ENCODE assay signal across 11 mouse cellular contexts in genomic region chr2:90583628-90584131, GRCm38 (mm10). TPM values are rescaled to one million over a fixed set of nuclear protein-coding genes. Genes with fewer than 3 reads are reported as not detected.
DNase-seq lines count a peak whose midpoint lies in the region; ATAC-seq and TF ChIP-seq lines count a peak whose summit lies in the region.
"Had no signal": no experiment of that assay in that cellular context is flagged by ENCODE, and none has a peak within 500 bp of the region (broad histone marks: within the 10 kb centered on the region; RNA-seq: fewer than 3 reads in every experiment).

No protein-coding gene starts in this region.

- no peak overlapping the region for H3K27ac ChIP-seq in embryonic fibroblast, embryonic 13.5 days (ENCODE audit: insufficient read depth, low read length)
- H3K27ac ChIP-seq in midbrain, embryonic 13.5 days = no peak overlapping the region
- H3K27ac ChIP-seq: hindbrain, embryonic 13.5 days; liver, embryonic 15.5 days had no signal

- 0 out of 2 replicates have a peak, but pooled peaks have one; percentile 21 for TF ChIP-seq CTCF in embryonic fibroblast, embryonic 13.5 days (IDR thresholded peaks at IDR 0.05; ENCODE audit: borderline replicate concordance, insufficient read depth, low read length)

- TF ChIP-seq POLR2A in embryonic fibroblast, embryonic 13.5 days (IDR thresholded peaks at IDR 0.05; ENCODE audit: low read depth, low read length) = no peak

- intact Hi-C loops in gastrocnemius, postnatal 36 days (cut with DNase I) = loop anchor here (5.0 kb wide), 1 partner anchor 111 kb away; no protein-coding TSS in a partner anchor

- H3K36me3 ChIP-seq in midbrain, embryonic 13.5 days = no peaks in the 10 kb centered on the region
- H3K36me3 ChIP-seq: G1E; hindbrain, embryonic 13.5 days; liver, embryonic 15.5 days had no signal

- peaks cover 12% of the 10 kb centered on the region; the same call in 1 of the 2 replicates for H3K27me3 ChIP-seq in midbrain, embryonic 13.5 days
- H3K27me3 ChIP-seq: hindbrain, embryonic 13.5 days had no signal

- peaks cover 2% of the 10 kb centered on the region; the same call in 1 of the 2 replicates for H3K4me1 ChIP-seq in embryonic fibroblast, embryonic 13.5 days (ENCODE audit: control insufficient read depth, insufficient read depth, low read length)
- H3K4me1 ChIP-seq in midbrain, embryonic 13.5 days (replicated peaks) = peaks cover 13% of the 10 kb centered on the region

- 32% methylated on average over 5 of the region's 5 CpGs for WGBS in midbrain, embryonic 13.5 days

- no peak overlapping the region for H3K9ac ChIP-seq in midbrain, embryonic 13.5 days (replicated peaks)
- H3K9ac ChIP-seq: hindbrain, embryonic 13.5 days; liver, embryonic 15.5 days had no signal

- no peak overlapping the region for H3K4me2 ChIP-seq in midbrain, embryonic 13.5 days (replicated peaks)
- H3K4me2 ChIP-seq: hindbrain, embryonic 13.5 days; liver, embryonic 15.5 days had no signal

- no peaks in the 10 kb centered on the region for H3K9me3 ChIP-seq in midbrain, embryonic 13.5 days
- H3K9me3 ChIP-seq: hindbrain, embryonic 13.5 days; liver, embryonic 15.5 days had no signal

- no peak for ATAC-seq in midbrain, embryonic 13.5 days

- peak; percentile 18 for DNase-seq in cerebellum, adult 9-11 months
- no peak for DNase-seq in cerebellum, postnatal 4 days (ENCODE audit: low spot score in 2 of 2)
- DNase-seq in 3T3-L1 (ENCODE audit: low read depth, low spot score) = peak; percentile 69
- peak; percentile 37 for DNase-seq in lung, postnatal 14 days
- DNase-seq in thymus, postnatal 25 days = no peak
- no peak for DNase-seq in gastrocnemius, postnatal 36 days

- no peak overlapping the region for H3K4me3 ChIP-seq in embryonic fibroblast, embryonic 13.5 days (ENCODE audit: insufficient read depth, low read length)
- H3K4me3 ChIP-seq in midbrain, embryonic 13.5 days (replicated peaks) = no peak overlapping the region
- H3K4me3 ChIP-seq: hindbrain, embryonic 13.5 days; liver, embryonic 15.5 days had no signal

RNA-seq across cellular contexts. Expression of gene Ptprj, which starts 3.2 kb away (rescaled TPM):
- polyA plus RNA-seq in embryonic fibroblast, embryonic 13.5 days (2011; ENCODE audit: insufficient read length, low read depth, missing spikeins) = 8.0 and 9.9 TPM in 2 replicates
- polyA plus RNA-seq in midbrain, embryonic 13.5 days (2015; fragmentation: Nextera tagmentation; extraction: Ambion mirVana) = 3.0 and 3.1 TPM in 2 replicates
- 1 to 10 TPM; 2.7 to 3.6 TPM for total RNA-seq in gastrocnemius, postnatal 36 days (2021)

Comparison
In these comparisons a context has a peak if more than half of its experiments do, and no peak if none do; other contexts are left out.
1. DNase-seq: peak in cerebellum, adult 9-11 months (single experiment), 3T3-L1 (single experiment) and lung, postnatal 14 days (single experiment); none in cerebellum, postnatal 4 days (0 of 2), thymus, postnatal 25 days (single experiment) and gastrocnemius, postnatal 36 days (0 of 2).